Mouse (Mus musculus): ENCODE measurements around the gene Rasgrp1.

DNA sequence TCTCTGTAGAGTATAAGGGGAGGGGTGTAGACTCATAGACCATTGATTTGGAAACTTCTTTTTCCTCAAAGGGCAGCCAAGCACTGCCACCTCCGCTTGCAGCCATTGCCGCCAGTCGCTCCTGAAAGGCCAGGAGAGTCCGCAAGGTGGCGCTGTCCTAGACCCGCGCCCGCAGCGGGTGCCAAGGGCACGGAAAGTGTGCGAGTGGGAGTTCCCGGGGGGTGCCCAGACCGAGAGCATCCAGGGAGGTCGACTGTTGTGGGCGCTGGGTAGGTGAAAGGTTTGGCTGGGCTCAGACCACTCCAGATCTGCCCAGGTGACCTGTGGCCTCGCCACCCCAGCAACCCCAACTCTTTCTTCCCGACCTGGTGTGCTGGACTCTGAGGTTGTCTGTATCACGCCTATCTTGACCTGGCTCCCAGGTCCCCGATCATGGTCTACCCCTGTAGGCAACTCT, 683 bp downstream of the Rasgrp1 start:
- TF ChIP-seq CTCF (IDR thresholded peaks at IDR 0.05; ENCODE audit: borderline replicate concordance, extremely low read depth, insufficient read depth, insufficient read length) (peak; percentile 88), POLR2A (IDR thresholded peaks at IDR 0.05; ENCODE audit: borderline replicate concordance, extremely low read depth, insufficient read depth, insufficient read length, poor library complexity, severe bottlenecking) (no peak)

All from brain, embryonic 14.5 days (tissue).